Mouse (Mus musculus) naive thymus-derived CD4-positive, alpha-beta T cell, adult 2 months (primary cell): Measurements from ENCODE around the gene Maml3.
A peak's percentile ranks its signal among the peaks of the same experiment; 100 is the strongest.

Experiments
- DNase-seq: peaks from one replicate; pipeline ENCODE4 v3.0.0-alpha.2; 2011; ENCODE audit warnings: low read depth

Gene Maml3

DNA sequence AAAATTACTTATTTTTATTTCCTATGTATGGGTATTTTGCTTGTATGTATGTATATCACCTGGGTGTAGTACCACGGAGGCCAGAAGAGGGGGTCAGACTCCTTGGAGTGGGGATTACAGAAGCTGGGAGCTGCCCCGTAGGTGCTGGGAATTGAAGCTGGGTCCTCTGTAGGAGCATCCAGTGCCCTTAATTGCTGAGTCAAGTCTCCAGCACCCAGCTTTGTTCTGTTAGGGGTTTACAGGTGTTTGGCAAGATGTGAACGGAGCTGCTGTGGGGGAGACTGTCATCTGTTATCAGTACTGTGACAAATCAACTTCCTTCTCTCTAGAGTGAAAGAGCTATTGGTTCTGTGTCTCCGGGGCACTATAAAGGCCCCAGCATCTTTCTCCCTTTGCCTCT, 190.0 kb downstream of the Maml3 start:
- no peak for DNase-seq

- DNase-seq, result no peak
Observed at GRCm38 (mm10) chr3:51913498-51913897, 191.4 kb downstream of the Maml3 start.

- no peak for DNase-seq
Observed at GRCm38 (mm10) chr3:51912214-51912613, 192.7 kb downstream of the Maml3 start.

DNA sequence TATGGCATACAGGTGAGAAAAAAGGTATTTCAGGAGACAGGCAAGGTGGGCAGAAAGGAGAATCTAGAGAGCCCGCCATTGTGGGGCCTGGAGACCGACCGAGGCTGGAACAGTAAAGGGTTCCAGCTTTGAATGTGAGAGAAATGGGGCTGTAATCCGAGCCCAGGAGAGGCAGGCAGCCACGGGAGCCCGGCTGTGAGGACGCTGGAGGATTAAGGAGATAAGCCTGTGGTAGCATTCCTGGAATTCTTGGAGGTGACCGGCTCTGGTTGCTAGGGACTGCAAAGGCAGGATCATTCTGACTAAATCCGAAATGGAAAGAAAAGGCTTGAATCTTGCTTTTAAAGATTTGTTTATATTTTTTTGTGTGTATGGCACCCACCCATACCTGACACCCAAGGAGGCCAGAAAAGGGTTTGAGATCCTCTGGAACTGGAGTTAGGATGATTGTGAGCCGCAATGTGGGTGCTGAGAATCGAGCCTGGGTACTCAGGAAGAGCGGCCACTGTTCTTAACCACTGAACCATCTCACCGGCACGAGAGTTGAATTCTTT, 196.4 kb downstream of the Maml3 start:
- DNase-seq, result no peak

- no peak for DNase-seq
Observed at GRCm38 (mm10) chr3:51907113-51907860, 197.6 kb downstream of the Maml3 start.

DNA sequence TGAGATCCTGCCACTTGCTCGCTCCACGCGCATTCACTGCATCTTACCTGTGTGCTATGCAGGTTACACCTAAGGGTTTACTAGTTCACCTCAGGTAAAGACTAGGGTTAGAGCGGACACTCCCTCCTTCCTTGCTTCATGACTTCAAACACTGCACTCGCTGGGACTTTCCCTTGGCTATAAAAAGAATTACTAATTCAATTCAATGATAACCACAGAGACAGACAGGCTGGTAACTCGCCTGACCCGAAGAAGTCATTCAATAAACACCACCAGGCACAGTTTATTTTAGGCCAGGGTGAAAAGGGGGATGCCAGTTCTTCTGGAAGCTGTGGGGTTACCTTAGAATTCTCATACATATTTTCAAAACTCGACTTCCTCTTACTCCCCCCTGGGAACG, 199.0 kb downstream of the Maml3 start:
- no peak for DNase-seq

DNA sequence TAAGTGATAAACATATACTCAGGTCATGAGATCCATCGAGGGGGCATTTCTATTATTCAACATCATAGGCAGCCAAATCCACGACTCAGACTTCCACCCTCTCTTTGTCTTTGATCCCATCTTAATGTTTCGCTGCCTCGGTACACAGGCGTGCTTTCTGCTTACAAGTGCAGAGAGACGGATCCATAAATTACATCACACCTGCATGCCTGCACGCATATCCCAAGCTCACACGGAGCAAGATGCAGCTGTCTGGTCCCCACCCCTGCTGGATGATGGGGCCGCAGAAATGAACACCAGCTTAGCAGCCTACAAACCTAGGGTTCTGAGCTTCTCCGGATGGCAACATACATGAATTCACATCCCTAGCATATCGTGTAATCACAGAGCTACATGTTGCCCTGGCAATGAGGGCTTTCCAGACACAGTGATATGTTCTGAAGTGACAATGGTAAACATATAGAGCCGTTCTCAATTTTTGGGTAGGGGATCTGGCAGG, 200.5 kb downstream of the Maml3 start:
- DNase-seq, result no peak

DNA sequence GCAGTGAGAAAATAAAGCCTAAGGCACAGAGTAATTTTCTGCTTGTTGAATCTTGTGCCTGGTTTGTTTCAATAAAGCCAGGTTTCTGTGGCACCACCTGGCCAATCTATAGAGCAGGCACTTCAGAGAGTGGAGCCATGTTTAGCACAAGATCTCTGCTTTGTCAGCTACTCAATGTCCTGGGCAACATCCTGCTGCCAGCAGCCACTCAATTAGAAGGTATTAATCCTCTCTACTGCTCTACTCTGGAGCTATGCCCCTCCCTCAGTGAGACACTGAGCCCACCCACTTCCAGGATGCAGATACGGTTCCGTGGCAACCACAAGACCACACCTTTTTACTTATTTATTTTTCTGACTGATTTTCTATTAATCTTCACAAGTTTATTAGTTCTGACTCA, 203.7 kb downstream of the Maml3 start:
- no peak for DNase-seq

- DNase-seq, result peak; percentile 14
Observed at GRCm38 (mm10) chr3:51894514-51894913, 210.4 kb downstream of the Maml3 start.

- no peak for DNase-seq
Observed at GRCm38 (mm10) chr3:51891562-51892119, 213.2 kb downstream of the Maml3 start.

DNA sequence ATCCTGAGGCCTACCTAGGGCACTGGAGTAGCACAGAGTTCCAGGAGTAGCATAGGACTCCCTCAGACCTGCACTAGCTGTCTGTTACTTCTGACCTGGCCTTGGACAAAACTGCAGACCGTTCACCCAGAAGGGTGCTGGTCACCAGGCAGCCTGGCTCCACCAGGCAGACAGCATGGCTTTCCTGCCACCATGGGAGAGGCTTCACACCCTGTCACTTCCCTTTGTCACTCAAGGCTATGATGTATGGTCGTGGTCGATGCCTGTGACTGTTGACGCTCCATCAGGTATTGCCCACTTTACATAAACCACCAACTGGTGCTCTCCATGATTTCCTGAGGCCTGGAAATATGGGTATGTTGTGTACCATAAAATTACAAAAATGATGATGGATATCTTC, 214.7 kb downstream of the Maml3 start:
- no peak for DNase-seq

DNA sequence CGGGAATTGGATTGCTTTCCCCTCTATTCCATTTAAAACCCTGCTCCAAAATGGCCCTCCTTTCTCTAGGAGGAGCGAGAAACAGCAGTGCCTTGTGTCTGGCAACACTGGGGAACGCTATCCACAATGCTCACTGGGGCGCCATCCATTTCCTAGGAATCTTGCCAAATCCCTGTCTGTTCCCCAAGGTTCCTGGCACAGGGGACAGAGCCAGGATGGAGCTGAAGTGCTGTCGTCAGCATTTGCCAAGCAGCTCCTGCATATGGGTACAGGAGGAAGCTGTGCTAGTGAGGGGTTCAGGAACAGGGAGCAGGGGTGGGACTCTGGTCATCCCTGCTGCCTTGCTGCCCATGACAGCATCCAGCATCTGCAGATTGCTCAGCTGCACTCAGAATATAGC, 215.1 kb downstream of the Maml3 start:
- no peak for DNase-seq

DNA sequence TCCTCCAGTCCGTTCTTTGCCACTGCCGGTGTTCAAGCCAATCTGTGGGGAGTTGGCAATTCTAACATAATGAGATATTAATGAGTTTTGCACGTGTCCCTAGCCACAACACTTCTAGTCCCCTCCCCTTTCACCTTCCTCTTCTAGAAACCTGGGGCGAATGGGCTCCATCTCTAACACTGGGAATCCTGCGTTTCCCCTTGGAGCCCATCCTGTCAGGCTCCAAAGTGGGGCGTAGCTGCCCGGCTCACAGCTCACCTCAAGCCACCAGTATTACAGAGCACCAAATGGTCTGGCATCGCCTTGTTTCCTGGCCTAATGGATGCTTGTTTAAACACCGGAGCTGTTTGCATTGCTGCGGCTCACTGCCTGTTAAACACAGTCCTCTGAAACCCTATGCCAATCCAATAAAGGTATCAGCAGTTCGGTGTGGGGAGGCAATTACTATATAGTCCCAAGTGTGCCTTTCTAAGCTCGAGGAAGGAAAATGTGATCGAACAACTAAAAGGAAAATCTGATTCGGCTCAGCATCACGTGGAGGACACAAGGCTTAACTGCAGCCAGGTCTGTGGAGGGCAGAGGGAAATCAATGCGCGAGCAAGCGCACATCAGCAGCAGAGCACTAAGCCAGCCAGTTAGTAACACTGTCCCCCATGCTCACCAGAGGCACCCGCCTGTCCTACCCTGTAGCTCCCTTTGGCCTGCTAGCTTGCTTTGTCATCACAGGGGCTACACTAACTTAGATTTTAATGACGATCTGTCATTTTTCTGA, 216.0 kb downstream of the Maml3 start:
- DNase-seq, result no peak

- no peak for DNase-seq
Observed at GRCm38 (mm10) chr3:51888295-51888661, 216.6 kb downstream of the Maml3 start.

DNA sequence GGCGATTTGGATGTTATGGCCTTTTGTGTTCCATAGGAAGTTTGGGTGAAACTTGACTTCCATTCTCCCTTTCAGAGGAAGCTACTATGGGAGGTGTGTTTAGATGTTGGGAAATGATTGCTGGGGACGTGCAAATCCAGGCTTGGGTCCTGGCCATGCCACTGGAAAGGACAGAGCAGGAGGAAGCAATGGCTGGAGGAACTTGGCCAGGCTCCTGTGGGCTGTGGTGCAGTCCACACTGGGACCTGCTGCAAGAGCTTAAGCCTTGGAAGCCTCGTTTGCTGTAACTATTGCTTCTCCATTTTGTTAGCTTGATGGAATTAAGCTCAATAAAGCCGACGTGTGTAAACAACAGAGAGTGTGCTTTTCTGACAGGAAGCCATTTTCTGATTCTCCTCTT, 219.0 kb downstream of the Maml3 start:
- DNase-seq, result no peak

DNA sequence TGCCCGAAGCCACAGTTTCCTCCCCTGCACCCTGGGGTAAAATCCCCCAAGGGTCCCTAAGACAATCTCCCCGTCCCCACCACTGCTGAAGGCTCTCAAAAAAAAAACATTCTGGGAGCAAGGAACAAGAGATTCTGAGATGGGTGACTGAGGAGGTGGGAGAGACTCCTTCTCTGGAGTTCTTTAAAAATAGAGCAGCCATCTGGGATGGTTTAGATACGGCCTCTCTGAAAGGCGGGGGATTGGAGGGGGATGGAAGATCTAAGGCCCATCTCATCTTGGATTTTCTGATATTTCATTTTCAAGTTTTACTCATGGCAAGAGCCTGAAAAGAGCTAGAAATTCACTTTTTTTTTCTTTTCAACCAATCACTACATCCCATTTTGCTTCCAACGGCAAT, 219.4 kb downstream of the Maml3 start:
- DNase-seq, result no peak

- DNase-seq, result peak; percentile 51
Observed at GRCm38 (mm10) chr3:51881981-51882380, 222.9 kb downstream of the Maml3 start.

DNA sequence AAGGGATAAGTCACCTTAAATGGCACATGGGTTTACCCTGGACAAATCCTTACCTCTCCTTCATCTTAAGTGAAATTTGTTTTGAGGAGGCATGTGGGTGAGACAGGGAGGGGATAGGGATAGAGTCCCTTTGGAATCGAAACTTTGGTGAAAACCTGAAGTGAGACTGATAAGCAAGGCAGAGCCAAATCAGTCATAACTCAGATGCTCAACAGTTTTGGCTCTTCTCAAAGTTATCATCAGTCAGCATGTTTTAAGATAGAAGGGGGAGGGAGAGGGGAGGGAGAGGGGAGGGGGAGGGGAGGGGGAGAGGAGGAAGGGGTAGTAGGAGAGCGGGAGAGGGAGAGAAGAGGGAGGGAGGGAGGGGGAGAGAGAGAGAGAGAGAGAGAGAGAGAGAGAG, 223.5 kb downstream of the Maml3 start:
- no peak for DNase-seq

- DNase-seq, result no peak
Observed at GRCm38 (mm10) chr3:51880506-51881036, 224.3 kb downstream of the Maml3 start.

DNA sequence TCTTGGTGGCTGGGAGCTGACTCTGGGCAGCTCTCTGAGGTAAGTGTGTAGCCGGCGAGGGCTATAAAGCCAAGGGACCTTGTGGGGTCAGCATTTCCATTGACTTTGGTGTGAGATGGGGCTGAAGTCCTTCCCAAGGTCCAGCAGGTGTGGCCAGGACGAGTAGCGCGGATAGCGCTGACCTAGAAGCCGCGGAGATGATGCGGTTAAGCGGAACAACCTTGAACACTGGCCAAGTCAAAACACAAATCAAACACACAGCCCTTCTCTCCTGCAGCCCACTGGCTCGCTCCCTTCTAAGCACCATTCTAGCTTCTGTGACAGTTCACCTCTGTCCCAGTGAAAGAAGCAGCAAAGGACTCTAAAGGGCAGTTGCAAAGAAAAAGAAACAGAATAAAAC, 225.7 kb downstream of the Maml3 start:
- DNase-seq, result no peak

DNA sequence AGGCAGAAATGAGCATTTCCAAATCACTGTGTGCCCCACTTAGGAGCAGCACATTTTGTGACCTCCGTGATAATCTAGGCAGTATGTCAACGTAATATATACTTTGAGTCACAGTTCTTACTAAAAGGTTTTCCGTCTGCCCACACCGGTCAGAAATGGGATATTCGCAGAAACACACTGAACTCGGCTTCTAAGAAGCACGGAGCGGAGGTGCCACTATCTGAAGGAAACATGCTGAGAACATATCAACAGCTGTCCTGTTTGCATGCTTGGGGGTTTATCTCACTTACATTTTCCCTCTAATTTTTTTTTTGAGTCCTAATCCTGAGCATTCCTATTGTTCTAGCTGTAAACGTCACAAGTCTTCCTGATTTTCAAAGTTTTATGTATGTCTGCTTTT, 226.3 kb downstream of the Maml3 start:
- no peak for DNase-seq

GRCm38 (mm10) chr3:51876729-51877128, 228.1 kb downstream of the Maml3 start:
- DNase-seq, result no peak

GRCm38 (mm10) chr3:51875629-51876028, 229.2 kb downstream of the Maml3 start:
- DNase-seq, result no peak
